Mouse (Mus musculus) erythroblast, adult 5-6 weeks (primary cell): ENCODE results near the gene Glt6d1. TPM values are rescaled to one million over a fixed set of nuclear protein-coding genes. Genes with fewer than 3 reads are reported as not detected.
"Not testable (repeated sequence)": the region's sequence is repeated elsewhere in the genome, so short reads cannot be mapped to it uniquely, and the experiment has no call there.

ENCODE experiments used
- ATAC-seq: replicated peaks from 2 replicates; pipeline ENCODE4 v1.8.0; 2016; ENCODE audit warnings: moderate number of reproducible peaks, mild to moderate bottlenecking, moderate TSS enrichment, inconsistent platforms; ENCODE audit not compliant: poor library complexity, low FRiP score, severe bottlenecking
- total RNA-seq, 2 experiments: library from RNA; stranded (forward) in 1 of 2; stranded (reverse) in 1 of 2; fragments of 150-400 nt in 1 of 2; fragments of 200-764, 138-1000 nt in 1 of 2; gene quantifications; 2 replicates each; pipeline versions ENCODE4 v1.2.3 to v1.2.4; 2015 to 2017; ENCODE audit warnings: low replicate concordance in 2 of 2

Gene Glt6d1
- total RNA-seq (2015; ENCODE audit: low replicate concordance): not detected in 2 replicates
- total RNA-seq (2017; ENCODE audit: low replicate concordance): not detected in 2 replicates

- not testable (repeated sequence) for ATAC-seq
Observed at GRCm38 (mm10) chr2:25815748-25816147, at the start of gene Glt6d1. Gene Glt6d1, minus strand, starts transcription at chr2:25815848.

GRCm38 (mm10) chr2:25865412-25865811 lies 49.8 kb upstream of the Glt6d1 start:
- ATAC-seq: no peak

GRCm38 (mm10) chr2:25864230-25864629 lies 48.6 kb upstream of the Glt6d1 start:
- no peak for ATAC-seq

- no peak for ATAC-seq
Observed at GRCm38 (mm10) chr2:25863337-25864131, 47.9 kb upstream of the Glt6d1 start, which contains the start of gene Kcnt1. Gene Kcnt1, plus strand, starts transcription at chr2:25863734.

GRCm38 (mm10) chr2:25862696-25863270 lies 47.1 kb upstream of the Glt6d1 start:
- no peak; the same call in 1 of the 2 replicates for ATAC-seq

- ATAC-seq: no peak
Observed at GRCm38 (mm10) chr2:25862038-25862437, 46.4 kb upstream of the Glt6d1 start.

GRCm38 (mm10) chr2:25859891-25860290 lies 44.2 kb upstream of the Glt6d1 start:
- ATAC-seq: no peak

- ATAC-seq: no peak
Observed at GRCm38 (mm10) chr2:25853998-25854397, 38.4 kb upstream of the Glt6d1 start.

GRCm38 (mm10) chr2:25852626-25853025 lies 37.0 kb upstream of the Glt6d1 start:
- no peak for ATAC-seq

- peak; percentile 49; the same call in 1 of the 2 replicates for ATAC-seq
Observed at GRCm38 (mm10) chr2:25850330-25850729, 34.7 kb upstream of the Glt6d1 start.

- ATAC-seq: no peak
Observed at GRCm38 (mm10) chr2:25847226-25847625, 31.6 kb upstream of the Glt6d1 start, which contains the start of gene Sohlh1. Gene Sohlh1, minus strand, starts transcription at chr2:25847248.

- ATAC-seq: no peak
Observed at GRCm38 (mm10) chr2:25846516-25846915, 30.9 kb upstream of the Glt6d1 start.

GRCm38 (mm10) chr2:25844097-25844496 lies 28.4 kb upstream of the Glt6d1 start:
- ATAC-seq: no peak

GRCm38 (mm10) chr2:25842758-25843157 lies 27.1 kb upstream of the Glt6d1 start:
- no peak for ATAC-seq

GRCm38 (mm10) chr2:25842161-25842560 lies 26.5 kb upstream of the Glt6d1 start:
- no peak for ATAC-seq

- ATAC-seq: peak; percentile 79
Observed at GRCm38 (mm10) chr2:25836291-25836690, 20.6 kb upstream of the Glt6d1 start.

GRCm38 (mm10) chr2:25830786-25831185 lies 15.1 kb upstream of the Glt6d1 start:
- no peak for ATAC-seq

GRCm38 (mm10) chr2:25828344-25828947 lies 12.8 kb upstream of the Glt6d1 start:
- ATAC-seq: no peak

- no peak for ATAC-seq
Observed at GRCm38 (mm10) chr2:25824751-25825150, 9.1 kb upstream of the Glt6d1 start.

GRCm38 (mm10) chr2:25822806-25823205 lies 7.2 kb upstream of the Glt6d1 start, which contains the start of gene Lcn9:
Gene Lcn9, plus strand, starts transcription at chr2:25823153.
- no peak for ATAC-seq

GRCm38 (mm10) chr2:25813364-25813763 lies 2.3 kb downstream of the Glt6d1 start:
- no peak for ATAC-seq
